Mouse (Mus musculus) forebrain, embryonic 13.5 days (tissue): ENCODE results near the gene Ulk3. TPM values are rescaled to one million over a fixed set of nuclear protein-coding genes. Genes with fewer than 3 reads are reported as not detected.

ENCODE experiments used
- ATAC-seq: fragments of 200-750 bp; cut with Nextera tagmentation; 2 replicates; pipeline ENCODE4 v1.8.0; 2017
- H3K27ac ChIP-seq: fragments of 300-500 bp; sonication (generic); 2 replicates; pipeline ENCODE4 v1.5.1; 2015; ENCODE audit warnings: inconsistent platforms, mild to moderate bottlenecking, moderate library complexity
- H3K27me3 ChIP-seq: fragments of 300-500 bp; sonication (generic); 2 replicates; pipeline ENCODE4 v1.6.1; 2015; ENCODE audit warnings: mild to moderate bottlenecking, inconsistent platforms
- H3K36me3 ChIP-seq: fragments of 300-500 bp; sonication (generic); 2 replicates; pipeline ENCODE4 v1.6.1; 2015; ENCODE audit warnings: mild to moderate bottlenecking, inconsistent platforms; ENCODE audit not compliant: poor library complexity, severe bottlenecking
- H3K4me1 ChIP-seq: fragments of 300-500 bp; sonication (generic); 2 replicates; pipeline ENCODE4 v1.6.1; 2015; ENCODE audit warnings: inconsistent platforms
- H3K4me2 ChIP-seq: fragments of 300-500 bp; sonication (generic); 2 replicates; pipeline ENCODE4 v1.6.1; 2015; ENCODE audit warnings: inconsistent platforms, mild to moderate bottlenecking, moderate library complexity
- H3K4me3 ChIP-seq: fragments of 300-500 bp; sonication (generic); 2 replicates; pipeline ENCODE4 v1.5.1; 2015; ENCODE audit warnings: mild to moderate bottlenecking, inconsistent platforms
- H3K9ac ChIP-seq: fragments of 300-500 bp; sonication (generic); 2 replicates; pipeline ENCODE4 v1.6.1; 2015; ENCODE audit warnings: mild to moderate bottlenecking, inconsistent platforms
- H3K9me3 ChIP-seq: fragments of 300-500 bp; sonication (generic); replicated peaks from 2 replicates; pipeline ENCODE4 v1.6.1; 2016; ENCODE audit warnings: inconsistent platforms
- WGBS: fragments of 180-500 bp; shearing (Covaris S2); methylation state at CpG from one replicate; pipeline ENCODE4 v1.1.7; 2015; 5-methylcytosine and 5-hydroxymethylcytosine counted together
- polyA plus RNA-seq: library from polyadenylated mRNA; unstranded; fragments of >200 nt; fragmentation: Nextera tagmentation; extraction: Ambion mirVana; gene quantifications from 2 replicates; pipeline ENCODE4 v1.2.1, GENCODE M21; 2015

Ulk3 gene
- polyA plus RNA-seq, 1 experiment from 2014 or later = 20.3 TPM

DNA sequence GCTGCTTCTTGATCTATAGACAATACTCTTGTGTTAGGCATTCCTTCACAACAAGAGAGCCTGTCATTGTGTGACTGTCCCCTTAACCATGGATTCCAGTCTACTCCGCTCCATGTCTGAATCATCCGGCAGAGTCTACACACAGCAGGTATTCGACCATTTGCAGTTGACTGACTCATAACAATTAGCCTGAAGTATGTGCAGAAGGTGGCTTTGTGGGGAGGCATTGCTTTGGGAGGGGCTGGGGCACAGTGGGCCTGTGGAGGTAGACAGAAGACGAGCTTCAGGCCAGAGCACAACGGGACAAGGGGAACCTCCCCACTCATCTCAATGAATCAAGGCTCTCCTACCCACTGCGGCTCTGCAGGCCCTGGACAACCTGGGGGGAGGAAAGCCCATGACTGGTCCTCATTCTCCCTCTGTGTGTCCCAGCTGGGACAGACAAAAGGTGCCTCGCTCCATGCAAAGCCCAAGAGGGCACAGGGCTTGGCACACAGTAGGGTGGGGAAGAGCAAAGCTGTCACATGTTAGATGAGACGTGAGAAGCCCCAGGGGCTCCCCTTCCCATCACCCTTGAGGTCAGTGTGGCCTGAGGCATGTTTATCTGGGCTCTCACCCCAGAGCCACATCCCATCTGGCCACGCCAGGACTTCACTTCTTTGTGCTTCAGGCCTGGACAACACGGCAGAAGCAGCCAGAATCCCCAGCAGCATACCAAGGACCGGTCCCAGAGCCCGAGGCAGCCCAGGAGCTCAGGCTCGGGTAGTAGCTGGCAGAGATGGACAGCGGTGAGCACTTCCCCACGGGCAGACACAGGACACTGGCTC lies 36.6 kb downstream of the Ulk3 start:
- H3K4me1 ChIP-seq = no peaks in the 10 kb centered on the region
- H3K36me3 ChIP-seq = peaks cover 70% of the 10 kb centered on the region
- H3K27me3 ChIP-seq = no peaks in the 10 kb centered on the region
- ATAC-seq = no peak
- no peak overlapping the region for H3K27ac ChIP-seq
- no peak overlapping the region for H3K9ac ChIP-seq
- H3K4me2 ChIP-seq = no peak overlapping the region
- no peaks in the 10 kb centered on the region for H3K9me3 ChIP-seq
- 67% methylated on average over 15 of the region's 15 CpGs for WGBS
- no peak overlapping the region for H3K4me3 ChIP-seq

DNA sequence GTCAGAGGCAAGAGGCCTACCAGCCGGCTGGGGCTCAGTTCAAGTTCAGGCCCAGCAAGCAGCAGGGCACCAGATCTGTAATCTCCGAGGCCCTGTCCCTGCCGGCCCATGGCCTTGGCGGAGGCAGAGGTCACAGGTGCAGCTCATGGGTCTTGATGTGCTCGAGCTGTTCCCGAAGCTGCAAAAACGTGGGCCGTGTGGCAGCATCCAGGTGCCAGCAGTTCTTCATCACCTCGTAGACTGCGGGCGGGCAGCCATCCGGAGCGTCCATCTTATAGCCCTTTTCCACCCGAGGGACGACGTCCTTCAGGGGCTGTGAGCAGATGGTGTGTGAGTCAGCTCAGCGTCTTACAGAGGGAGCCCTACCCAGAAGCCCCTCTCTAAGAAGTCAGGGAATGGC lies 37.9 kb downstream of the Ulk3 start:
- H3K27me3 ChIP-seq = no peaks in the 10 kb centered on the region
- H3K4me3 ChIP-seq = no peak overlapping the region
- no peak overlapping the region for H3K27ac ChIP-seq
- no peak overlapping the region for H3K4me2 ChIP-seq
- peaks cover 81% of the 10 kb centered on the region for H3K36me3 ChIP-seq
- WGBS = 93% methylated on average over 17 of the region's 17 CpGs
- no peak for ATAC-seq
- H3K4me1 ChIP-seq = no peaks in the 10 kb centered on the region
- no peak overlapping the region for H3K9ac ChIP-seq
- H3K9me3 ChIP-seq = no peaks in the 10 kb centered on the region

DNA sequence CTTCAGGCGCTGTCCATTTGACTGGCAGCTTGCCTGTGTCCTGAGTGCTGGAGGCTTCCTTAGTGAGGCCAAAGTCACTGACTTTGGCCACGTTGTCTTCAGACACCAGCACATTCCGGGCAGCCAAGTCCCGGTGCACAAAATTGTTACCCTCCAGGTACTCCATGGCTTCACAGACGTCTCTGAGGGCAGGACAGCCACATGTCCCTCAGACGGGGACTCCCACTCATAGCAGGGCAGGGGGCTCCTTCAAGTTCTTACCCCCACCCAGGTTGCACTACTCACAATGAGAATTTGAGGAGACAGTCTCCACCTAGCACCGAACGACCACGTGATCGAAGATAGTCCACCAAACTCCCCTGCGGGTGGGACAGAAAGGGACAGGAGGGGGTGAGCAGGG lies 38.6 kb downstream of the Ulk3 start:
- 91% methylated on average over 11 of the region's 11 CpGs for WGBS
- Histone ChIP-seq H3K9me3 (no peaks in the 10 kb centered on the region), H3K4me2 (no peak overlapping the region), H3K27me3 (no peaks in the 10 kb centered on the region), H3K36me3 (peaks cover 85% of the 10 kb centered on the region), H3K27ac (no peak overlapping the region), H3K4me1 (no peaks in the 10 kb centered on the region), H3K4me3 (no peak overlapping the region), H3K9ac (no peak overlapping the region)
- ATAC-seq = no peak

DNA sequence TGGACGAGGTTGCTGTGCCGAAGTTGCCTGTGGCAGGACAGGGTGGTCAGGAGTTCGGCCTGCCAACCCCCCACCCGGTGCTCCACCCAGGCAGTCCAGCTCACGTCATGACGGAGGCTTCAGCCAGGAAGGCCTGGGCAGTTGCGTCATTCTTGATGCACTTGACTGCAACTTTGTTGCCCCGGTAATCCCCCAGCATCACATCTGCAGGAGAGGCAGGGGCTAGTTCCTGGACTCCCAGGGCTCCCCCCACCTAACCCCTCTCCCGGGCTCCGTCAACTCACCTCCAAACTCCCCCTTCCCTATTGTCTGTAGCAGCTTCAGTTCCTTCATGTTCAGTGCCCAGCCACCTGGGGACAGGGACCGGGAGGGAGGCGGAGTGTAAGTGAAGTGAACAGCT lies 39.5 kb downstream of the Ulk3 start:
- Histone ChIP-seq H3K27ac (no peak overlapping the region), H3K36me3 (peaks cover 85% of the 10 kb centered on the region), H3K4me2 (no peak overlapping the region), H3K27me3 (no peaks in the 10 kb centered on the region), H3K4me1 (peaks cover 7% of the 10 kb centered on the region), H3K9ac (no peak overlapping the region), H3K9me3 (no peaks in the 10 kb centered on the region), H3K4me3 (no peak overlapping the region)
- ATAC-seq = peak; percentile 6; the same call in 1 of the 2 replicates
- WGBS = 90% methylated on average over 12 of the region's 12 CpGs

DNA sequence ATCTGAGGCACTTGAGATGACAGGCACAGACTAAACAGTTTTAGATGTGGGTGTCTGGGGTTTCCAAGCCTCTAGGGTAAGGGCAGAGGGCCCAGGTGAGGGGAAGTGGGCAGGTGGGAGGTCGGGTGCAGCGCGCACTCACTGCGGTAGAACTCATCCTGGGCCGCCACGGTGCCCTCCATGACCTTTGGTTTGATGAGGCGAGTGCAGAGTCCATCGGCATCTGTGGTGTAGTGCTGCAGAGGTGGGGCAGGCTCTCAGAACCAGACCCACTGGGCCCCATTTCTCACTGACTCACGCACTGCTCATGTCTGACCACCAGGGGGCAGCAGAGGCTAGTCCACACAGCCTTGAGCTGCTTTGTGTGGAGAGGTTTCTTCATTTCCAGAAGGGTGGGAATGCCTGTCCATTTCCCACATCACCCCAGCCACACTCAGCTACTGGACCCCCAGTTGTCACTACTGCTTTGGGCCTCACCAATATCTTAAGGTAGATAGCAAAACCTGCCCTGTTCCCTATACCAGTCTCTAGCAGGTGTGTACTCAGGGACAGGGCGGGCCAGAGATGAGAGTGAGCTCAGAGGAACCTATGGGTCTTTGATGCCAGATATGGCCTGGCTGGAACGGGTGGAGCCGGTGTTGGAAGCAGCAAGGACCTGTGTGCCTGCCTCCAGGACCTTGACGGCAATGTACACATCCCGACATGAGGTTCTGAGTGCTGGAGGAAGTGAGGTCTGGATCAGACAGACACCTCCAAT lies 40.0 kb downstream of the Ulk3 start:
- Histone ChIP-seq H3K36me3 (peaks cover 80% of the 10 kb centered on the region), H3K4me2 (no peak overlapping the region), H3K4me1 (peaks cover 13% of the 10 kb centered on the region), H3K9ac (no peak overlapping the region), H3K27ac (peak overlapping the region; percentile 22; the same call in 1 of the 2 replicates), H3K9me3 (no peaks in the 10 kb centered on the region), H3K27me3 (no peaks in the 10 kb centered on the region), H3K4me3 (no peak overlapping the region)
- ATAC-seq = peak; percentile 79
- 71% methylated on average over 14 of the region's 14 CpGs for WGBS

DNA sequence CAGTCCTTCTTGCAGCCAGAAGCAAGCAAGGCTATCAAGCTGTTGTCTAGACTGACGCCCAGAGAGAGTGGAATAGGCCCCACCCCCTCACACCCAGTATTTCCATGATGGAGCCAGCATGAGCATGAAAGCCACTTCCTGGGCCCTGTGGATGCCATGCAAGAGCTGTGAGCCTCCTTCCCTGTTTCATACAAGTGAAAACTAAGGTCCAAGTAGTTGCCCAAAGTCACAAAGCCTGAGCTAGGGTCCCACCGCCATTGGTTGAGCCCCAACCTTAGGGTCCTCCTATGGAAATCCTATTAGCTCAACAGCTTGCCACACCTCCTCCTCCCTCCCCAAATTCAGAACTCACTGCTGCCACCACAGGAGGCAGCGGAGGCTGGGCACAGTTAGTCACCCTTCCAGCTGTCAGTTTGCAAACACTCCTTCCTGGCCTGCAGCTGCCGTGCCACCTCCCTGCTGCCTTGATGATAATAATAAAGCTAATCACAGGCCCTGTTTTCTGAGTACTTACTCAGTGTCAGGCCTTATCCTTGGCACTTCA lies 44.3 kb downstream of the Ulk3 start:
- Histone ChIP-seq H3K9ac (no peak overlapping the region), H3K27ac (peak overlapping the region; percentile 8; the same call in 1 of the 2 replicates), H3K27me3 (no peaks in the 10 kb centered on the region), H3K36me3 (peaks cover 37% of the 10 kb centered on the region), H3K4me3 (no peak overlapping the region), H3K4me1 (peaks cover 32% of the 10 kb centered on the region), H3K9me3 (no peaks in the 10 kb centered on the region), H3K4me2 (no peak overlapping the region)
- ATAC-seq = no peak
- WGBS = 47% methylated on average over 4 of the region's 4 CpGs

DNA sequence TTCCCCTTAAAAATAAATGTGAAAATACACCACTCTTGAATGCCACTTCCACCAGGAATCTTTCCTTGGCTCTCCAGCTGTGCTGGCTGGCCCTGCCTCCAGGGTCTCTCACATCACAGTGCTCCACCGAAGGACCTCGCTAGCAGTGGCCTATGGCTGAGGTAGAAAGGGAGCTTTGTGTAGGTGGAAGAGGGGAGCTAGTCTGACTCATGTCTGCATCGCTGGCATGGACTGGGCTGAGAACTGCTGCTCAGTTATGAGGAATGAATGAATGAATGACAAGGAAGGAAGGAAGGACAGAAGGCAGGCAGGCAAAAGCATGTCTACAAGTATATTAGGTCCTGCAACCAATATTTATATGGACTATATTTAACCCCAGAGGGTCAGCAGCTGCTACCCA lies 48.0 kb downstream of the Ulk3 start:
- WGBS = 73% methylated on average over 3 of the region's 3 CpGs
- Histone ChIP-seq H3K9me3 (no peaks in the 10 kb centered on the region), H3K36me3 (peaks cover 12% of the 10 kb centered on the region), H3K27me3 (no peaks in the 10 kb centered on the region), H3K4me3 (no peak overlapping the region), H3K4me1 (peaks cover 69% of the 10 kb centered on the region), H3K4me2 (no peak overlapping the region), H3K27ac (no peak overlapping the region), H3K9ac (no peak overlapping the region)
- no peak for ATAC-seq

DNA sequence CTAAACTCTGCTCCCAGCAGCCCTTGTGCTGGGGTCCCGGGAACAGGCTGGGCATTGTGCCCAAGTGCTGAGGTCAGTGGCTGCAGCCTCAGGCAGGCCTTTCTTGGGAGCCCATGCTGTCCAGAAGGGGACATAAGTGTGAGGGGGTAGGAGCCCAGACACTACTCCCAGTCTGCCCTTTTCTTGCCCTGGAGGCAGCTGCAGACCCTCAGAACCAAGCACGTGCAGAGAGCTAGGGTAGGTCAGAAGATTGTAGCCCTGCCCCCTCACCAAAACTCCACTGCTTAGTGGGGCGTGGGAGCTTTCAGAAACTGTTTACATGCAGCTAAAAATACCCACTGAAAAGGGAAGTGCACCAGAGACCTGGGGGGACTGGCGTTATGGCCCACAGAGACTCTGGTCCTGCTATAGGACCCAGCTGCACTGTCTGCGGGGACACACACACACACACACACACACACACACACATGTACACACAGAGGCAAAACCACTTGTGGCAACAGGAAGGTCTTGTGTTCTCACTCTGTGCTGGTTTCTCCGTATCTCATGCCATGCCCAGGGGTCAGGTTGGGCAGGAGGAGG lies 48.6 kb downstream of the Ulk3 start:
- no peak for ATAC-seq
- Histone ChIP-seq H3K4me1 (peaks cover 75% of the 10 kb centered on the region), H3K9me3 (no peaks in the 10 kb centered on the region), H3K9ac (no peak overlapping the region), H3K27me3 (no peaks in the 10 kb centered on the region), H3K4me3 (no peak overlapping the region), H3K27ac (0 out of 2 replicates have a peak overlapping the region, but pooled peaks have one; percentile 32), H3K4me2 (no peak overlapping the region), H3K36me3 (peaks cover 10% of the 10 kb centered on the region; the same call in 1 of the 2 replicates)
- WGBS = 70% methylated on average over 6 of the region's 6 CpGs

DNA sequence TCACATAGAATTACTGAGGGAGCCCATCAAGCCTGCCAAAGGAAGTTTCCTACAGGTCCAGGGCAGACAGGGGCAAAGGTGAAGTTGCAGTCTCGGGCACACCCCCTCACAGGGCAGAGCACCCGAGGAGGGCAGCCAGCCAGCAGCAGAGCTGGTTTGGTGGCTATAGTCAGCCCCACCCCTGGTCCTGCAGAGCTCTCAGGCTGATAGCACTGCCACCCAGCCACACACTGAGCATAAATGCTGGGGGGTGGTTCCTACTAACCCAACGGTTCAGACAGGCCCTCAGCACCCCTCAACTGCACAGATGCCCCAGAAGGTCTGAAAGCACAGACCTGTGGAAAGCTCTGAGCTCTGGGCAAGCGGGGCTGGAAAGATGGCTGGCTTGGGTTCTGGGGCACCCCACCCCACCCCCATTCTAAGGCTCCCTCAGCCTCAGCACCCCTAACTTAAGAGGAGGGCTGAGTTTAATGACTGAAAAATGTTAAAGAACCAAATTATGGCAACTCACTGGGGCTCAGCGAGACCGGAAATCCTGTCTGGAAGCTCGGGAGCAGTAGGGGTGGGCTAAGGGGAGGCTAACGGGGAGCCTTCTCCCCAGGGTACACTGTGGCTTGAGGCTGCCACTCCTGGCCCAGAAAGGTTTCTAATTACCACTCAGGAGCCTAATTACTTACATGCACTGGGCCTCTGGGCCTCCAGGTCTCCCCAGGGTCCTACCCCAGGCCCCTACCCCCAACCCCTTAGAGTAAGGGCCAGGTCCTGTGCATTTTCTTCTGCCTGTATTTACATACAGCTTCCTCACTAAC lies 49.6 kb downstream of the Ulk3 start:
- 42% methylated on average over 8 of the region's 8 CpGs for WGBS
- Histone ChIP-seq H3K4me1 (peaks cover 76% of the 10 kb centered on the region), H3K4me2 (0 out of 2 replicates have a peak overlapping the region, but pooled peaks have one; percentile 19), H3K27ac (no peak overlapping the region), H3K4me3 (no peak overlapping the region), H3K36me3 (peaks cover 10% of the 10 kb centered on the region; the same call in 1 of the 2 replicates), H3K9ac (peak overlapping the region; percentile 35; the same call in 1 of the 2 replicates), H3K9me3 (no peaks in the 10 kb centered on the region), H3K27me3 (no peaks in the 10 kb centered on the region)
- ATAC-seq = no peak

DNA sequence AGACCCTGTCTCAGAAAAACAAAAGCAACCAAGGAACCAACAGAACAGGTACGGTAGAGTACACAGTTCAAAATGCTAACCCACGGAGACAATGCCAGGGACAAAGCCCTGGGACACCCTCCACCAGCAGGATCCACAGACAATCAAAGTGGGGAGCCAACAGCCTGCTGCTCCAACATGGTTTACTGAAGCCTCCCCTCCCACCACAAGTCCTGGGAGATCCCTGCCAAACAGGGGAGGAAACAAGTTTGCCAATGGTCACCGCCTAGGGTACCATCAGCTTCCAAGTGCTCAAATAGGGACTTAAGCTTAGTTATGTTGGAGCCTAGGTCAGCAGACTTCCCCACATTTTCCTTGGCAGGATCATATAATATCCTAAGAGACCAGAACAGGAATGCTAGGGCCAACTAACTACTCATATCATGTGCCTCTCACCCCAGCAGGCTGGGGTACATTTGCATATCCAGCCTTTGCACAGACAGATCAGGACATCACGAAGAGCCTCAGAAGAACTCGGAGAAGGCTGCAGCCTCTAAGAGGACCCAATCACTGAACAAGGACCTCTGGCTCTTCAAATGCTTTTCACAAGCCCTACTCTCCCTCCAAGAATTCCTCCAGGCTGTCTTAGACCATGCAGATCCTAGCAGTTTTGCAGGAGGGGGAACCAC lies 50.5 kb downstream of the Ulk3 start:
- H3K4me2 ChIP-seq = peak overlapping the region; percentile 33; the same call in 1 of the 2 replicates

DNA sequence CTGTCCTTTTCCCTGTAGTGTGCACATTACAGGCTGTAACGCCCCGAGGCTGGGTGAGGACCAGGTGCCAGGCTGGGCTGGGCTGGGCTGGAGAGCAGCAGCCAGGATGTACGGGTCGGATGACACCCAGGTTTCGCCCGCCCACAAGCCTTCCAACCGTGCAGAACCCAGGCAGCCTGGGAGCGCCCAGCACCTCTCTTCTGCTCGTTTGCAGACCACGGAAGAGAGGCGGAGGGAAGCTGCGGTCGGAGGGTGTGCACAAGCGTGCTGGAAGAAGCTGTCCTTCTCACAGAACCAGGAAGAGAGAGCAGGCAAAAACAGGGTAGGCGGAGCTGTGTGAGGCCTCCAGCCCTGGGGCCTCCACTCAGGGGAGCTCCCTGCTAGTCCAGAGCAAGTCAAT lies 51.1 kb downstream of the Ulk3 start:
- peaks cover 10% of the 10 kb centered on the region; the same call in 1 of the 2 replicates for H3K36me3 ChIP-seq
- WGBS = 31% methylated on average over 15 of the region's 15 CpGs
- H3K27ac ChIP-seq = peak overlapping the region; percentile 20; the same call in 1 of the 2 replicates
- peak overlapping the region; percentile 47 for H3K9ac ChIP-seq
- no peaks in the 10 kb centered on the region for H3K9me3 ChIP-seq
- no peak for ATAC-seq
- H3K4me1 ChIP-seq = peaks cover 76% of the 10 kb centered on the region
- no peaks in the 10 kb centered on the region for H3K27me3 ChIP-seq
- no peak overlapping the region for H3K4me3 ChIP-seq
- H3K4me2 ChIP-seq = peak overlapping the region; percentile 33

More for the DNA sequence above, 50.5 kb downstream of the Ulk3 start:
- peaks cover 76% of the 10 kb centered on the region for H3K4me1 ChIP-seq
- no peaks in the 10 kb centered on the region for H3K9me3 ChIP-seq
- peak overlapping the region; percentile 47; the same call in 1 of the 2 replicates for H3K9ac ChIP-seq
- no peak for ATAC-seq
- peak overlapping the region; percentile 20; the same call in 1 of the 2 replicates for H3K27ac ChIP-seq
- peaks cover 10% of the 10 kb centered on the region; the same call in 1 of the 2 replicates for H3K36me3 ChIP-seq
- H3K4me3 ChIP-seq = no peak overlapping the region
- WGBS = 71% methylated on average over 5 of the region's 5 CpGs
- H3K27me3 ChIP-seq = no peaks in the 10 kb centered on the region
